Comparison of ENCODE assay signal across 22 mouse cellular contexts in genomic region chr14:18287391-18287790, GRCm38 (mm10). TPM values are rescaled to one million over a fixed set of nuclear protein-coding genes. Genes with fewer than 3 reads are reported as not detected.
DNase-seq lines count a peak whose midpoint lies in the region; ATAC-seq and TF ChIP-seq lines count a peak whose summit lies in the region.
"Had no signal": no experiment of that assay in that cellular context is flagged by ENCODE, and none has a peak within 500 bp of the region (broad histone marks: within the 10 kb centered on the region; RNA-seq: fewer than 3 reads in every experiment).

No protein-coding gene starts in this region.

- no peak for TF ChIP-seq POLR2A in heart, adult 2 months (IDR thresholded peaks at IDR 0.05; ENCODE audit: insufficient read depth, low read depth, low read length)
- TF ChIP-seq POLR2A in kidney, adult 2 months (IDR thresholded peaks at IDR 0.05; ENCODE audit: low read depth, low read length), result no peak

- ATAC-seq in heart, embryonic 11.5 days (replicated peaks; ENCODE audit: insufficient number of reproducible peaks, low FRiP score, low TSS enrichment), result no peak
- no peak for ATAC-seq in kidney, embryonic 14.5 days (ENCODE audit: low FRiP score, low TSS enrichment)

- peaks cover 17% of the 10 kb centered on the region for H3K36me3 ChIP-seq in heart, adult 2 months (ENCODE audit: control insufficient read depth, insufficient read depth, low read length)
- H3K36me3 ChIP-seq in heart, embryonic 11.5 days (ENCODE audit: control insufficient read depth, insufficient read depth, low read length), result no peaks in the 10 kb centered on the region
- H3K36me3 ChIP-seq in kidney, adult 2 months (ENCODE audit: control insufficient read depth, insufficient read depth, low read length), result peaks cover 3% of the 10 kb centered on the region; the same call in 1 of the 2 replicates
- H3K36me3 ChIP-seq in kidney, embryonic 14.5 days (ENCODE audit: control insufficient read depth, insufficient read depth, low read length), result peaks cover 2% of the 10 kb centered on the region; the same call in 1 of the 2 replicates
- H3K36me3 ChIP-seq: liver, embryonic 13.5 days had no signal

- WGBS in heart, adult 2 months, result 35% methylated on average over 2 of the region's 2 CpGs
- 61% methylated on average over 2 of the region's 2 CpGs for WGBS in heart, embryonic 11.5 days (ENCODE audit: insufficient replicate concordance)
- 35% methylated on average over 2 of the region's 2 CpGs for WGBS in kidney, adult 2 months
- WGBS in kidney, embryonic 14.5 days, result 79% methylated on average over 2 of the region's 2 CpGs

- H3K27me3 ChIP-seq in heart, adult 2 months (ENCODE audit: control insufficient read depth, insufficient read depth, low read length), result no peaks in the 10 kb centered on the region
- H3K27me3 ChIP-seq in heart, embryonic 11.5 days (ENCODE audit: control insufficient read depth, insufficient read depth, low read length), result no peaks in the 10 kb centered on the region
- H3K27me3 ChIP-seq in kidney, adult 2 months (replicated peaks; ENCODE audit: control insufficient read depth, insufficient read depth, low read length), result no peaks in the 10 kb centered on the region
- no peaks in the 10 kb centered on the region for H3K27me3 ChIP-seq in kidney, embryonic 14.5 days (ENCODE audit: control insufficient read depth, insufficient read depth, low read length)
- H3K27me3 ChIP-seq: embryonic facial prominence, embryonic 13.5 days; forebrain, embryonic 12.5 days; heart, embryonic 12.5 days; hindbrain, embryonic 12.5 days; liver, embryonic 13.5 days had no signal

- no peak overlapping the region for H3K9ac ChIP-seq in heart, adult 2 months (ENCODE audit: low read depth, low read length)
- H3K9ac ChIP-seq in heart, embryonic 11.5 days (ENCODE audit: low read depth, low read length), result no peak overlapping the region
- H3K9ac ChIP-seq in kidney, embryonic 14.5 days (ENCODE audit: low read depth, low read length), result no peak overlapping the region
- H3K9ac ChIP-seq: embryonic facial prominence, embryonic 13.5 days; forebrain, embryonic 12.5 days; heart, embryonic 12.5 days; hindbrain, embryonic 12.5 days; liver, embryonic 13.5 days; lung, embryonic 14.5 days had no signal

- peak overlapping the region; percentile 44 for H3K27ac ChIP-seq in heart, adult 2 months
- no peak overlapping the region for H3K27ac ChIP-seq in heart, embryonic 11.5 days (ENCODE audit: low read depth, low read length)
- no peak overlapping the region for H3K27ac ChIP-seq in kidney, adult 2 months (ENCODE audit: insufficient read depth, low read depth, low read length)
- no peak overlapping the region for H3K27ac ChIP-seq in kidney, embryonic 14.5 days (ENCODE audit: low read depth, low read length)
- H3K27ac ChIP-seq: embryonic facial prominence, embryonic 13.5 days; forebrain, embryonic 12.5 days; hindbrain, embryonic 12.5 days; liver, embryonic 13.5 days had no signal

- no peak for DNase-seq in heart, adult 2 months
- DNase-seq in kidney, adult 2 months, result peak; percentile 19
- DNase-seq in A20 (ENCODE audit: low read depth, low spot score) (peak; percentile 48), adipocyte (ENCODE audit: low spot score) (peak; percentile 40)
- DNase-seq in cerebellum, adult 9-11 months, result no peak
- DNase-seq: cerebellum, adult 18-20 months; cerebellum, postnatal 36 days; embryo, embryonic 11 days; kidney, adult 8-10 months; kidney, postnatal 36 days; layer of hippocampus, postnatal 36 days; liver, embryonic 13.5 days; lung, embryonic 14.5 days; thymus, postnatal 36 days had no signal

- no peak for TF ChIP-seq EP300 in heart, adult 2 months (IDR thresholded peaks at IDR 0.05; ENCODE audit: insufficient read depth, low read depth, low read length)

- no peak overlapping the region for H3K4me2 ChIP-seq in heart, embryonic 11.5 days
- no peak overlapping the region for H3K4me2 ChIP-seq in kidney, embryonic 14.5 days (replicated peaks; ENCODE audit: low read depth, low read length)
- H3K4me2 ChIP-seq: embryonic facial prominence, embryonic 13.5 days; forebrain, embryonic 12.5 days; heart, embryonic 12.5 days; hindbrain, embryonic 12.5 days; liver, embryonic 13.5 days; lung, embryonic 14.5 days; midbrain, embryonic 11.5 days had no signal

- H3K4me1 ChIP-seq in heart, adult 2 months (ENCODE audit: control insufficient read depth, insufficient read depth, low read length), result peaks cover 12% of the 10 kb centered on the region
- H3K4me1 ChIP-seq in heart, embryonic 11.5 days (ENCODE audit: control insufficient read depth, insufficient read depth, low read length), result no peaks in the 10 kb centered on the region
- H3K4me1 ChIP-seq in kidney, adult 2 months (ENCODE audit: control insufficient read depth, insufficient read depth, low read length), result peaks cover 9% of the 10 kb centered on the region
- no peaks in the 10 kb centered on the region for H3K4me1 ChIP-seq in kidney, embryonic 14.5 days (ENCODE audit: control insufficient read depth, insufficient read depth, low read length)
- H3K4me1 ChIP-seq: embryonic facial prominence, embryonic 13.5 days; forebrain, embryonic 12.5 days; hindbrain, embryonic 12.5 days; liver, embryonic 13.5 days had no signal

- no peaks in the 10 kb centered on the region for H3K9me3 ChIP-seq in heart, embryonic 11.5 days (replicated peaks; ENCODE audit: control insufficient read depth, low read length)
- no peaks in the 10 kb centered on the region for H3K9me3 ChIP-seq in kidney, embryonic 14.5 days (ENCODE audit: control insufficient read depth, low read length)
- H3K9me3 ChIP-seq: embryonic facial prominence, embryonic 13.5 days; forebrain, embryonic 12.5 days; heart, embryonic 12.5 days; hindbrain, embryonic 12.5 days; liver, embryonic 13.5 days had no signal

- TF ChIP-seq CTCF in heart, adult 2 months (IDR thresholded peaks at IDR 0.05), result 0 out of 2 replicates have a peak, but pooled peaks have one; percentile 4
- no peak for TF ChIP-seq CTCF in kidney, adult 2 months (conservative IDR thresholded peaks at IDR 0.05; ENCODE audit: insufficient read depth, insufficient read length, low read depth, low read length)

- intact Hi-C loops in heart, adult 2 months (cut with DNase I), result no loop called here

- no peaks in the 10 kb centered on the region; the same call in 1 of the 2 replicates for H3K79me2 ChIP-seq in heart, adult 2 months (replicated peaks; ENCODE audit: control insufficient read depth, insufficient read depth, low read length)

- H3K4me3 ChIP-seq in heart, adult 2 months, result no peak overlapping the region
- no peak overlapping the region for H3K4me3 ChIP-seq in heart, embryonic 11.5 days (ENCODE audit: low read depth, low read length)
- no peak overlapping the region for H3K4me3 ChIP-seq in kidney, adult 2 months (ENCODE audit: insufficient read depth, low read depth, low read length)
- no peak overlapping the region for H3K4me3 ChIP-seq in kidney, embryonic 14.5 days (ENCODE audit: low read length)
- H3K4me3 ChIP-seq: embryonic facial prominence, embryonic 13.5 days; erythroblast, embryonic 14.5 days; forebrain, embryonic 12.5 days; heart, embryonic 12.5 days; hindbrain, embryonic 12.5 days; liver, embryonic 13.5 days had no signal

RNA-seq across cellular contexts. Expression of gene Rpl15, which starts 16.2 kb away (rescaled TPM):
- total RNA-seq in heart, adult 2 months (2021), result 100 to 1,000 TPM; 499 to 586 TPM
- 160 and 269 TPM in 2 replicates for polyA plus RNA-seq in heart, adult 2 months (2012; rRNA removed)
- 300 and 344 TPM in 2 replicates for polyA plus RNA-seq in heart, embryonic 11.5 days (2014; fragmentation: Nextera tagmentation; extraction: Ambion mirVana)
- 257 and 357 TPM in 2 replicates for polyA plus RNA-seq in kidney, adult 2 months (2012; rRNA removed)
- polyA plus RNA-seq in kidney, embryonic 14.5 days (2014; fragmentation: Nextera tagmentation; extraction: Ambion mirVana), result 551 and 698 TPM in 2 replicates

RNA-seq across cellular contexts. Expression of gene Nkiras1, which starts 16.5 kb away (rescaled TPM):
- 10 to 100 TPM; 31.5 to 35.9 TPM for total RNA-seq in heart, adult 2 months (2021)
- polyA plus RNA-seq in heart, adult 2 months (2012; rRNA removed), result 12.7 and 18.8 TPM in 2 replicates
- polyA plus RNA-seq in heart, embryonic 11.5 days (2014; fragmentation: Nextera tagmentation; extraction: Ambion mirVana), result 15.3 and 19.3 TPM in 2 replicates
- 9.4 and 13.1 TPM in 2 replicates for polyA plus RNA-seq in kidney, adult 2 months (2012; rRNA removed)
- 12.8 and 14.4 TPM in 2 replicates for polyA plus RNA-seq in kidney, embryonic 14.5 days (2014; fragmentation: Nextera tagmentation; extraction: Ambion mirVana)

RNA-seq across cellular contexts. Expression of gene Ube2e1, which starts 44.3 kb away (rescaled TPM):
- 10 to 100 TPM; 36.8 to 42.5 TPM for total RNA-seq in heart, adult 2 months (2021)
- polyA plus RNA-seq in heart, adult 2 months (2012; rRNA removed), result 21.9 and 46.1 TPM in 2 replicates
- 20.3 and 27.5 TPM in 2 replicates for polyA plus RNA-seq in heart, embryonic 11.5 days (2014; fragmentation: Nextera tagmentation; extraction: Ambion mirVana)
- polyA plus RNA-seq in kidney, adult 2 months (2012; rRNA removed), result 38.1 and 51.8 TPM in 2 replicates
- 48.9 and 120 TPM in 2 replicates for polyA plus RNA-seq in kidney, embryonic 14.5 days (2014; fragmentation: Nextera tagmentation; extraction: Ambion mirVana)

RNA-seq across cellular contexts. Expression of gene Nr1d2, which starts 48.5 kb away (rescaled TPM):
- total RNA-seq in heart, adult 2 months (2021), result 100 to 1,000 TPM in 1 of 2 experiments, 10 to 100 TPM in 1; 32.3 to 104 TPM
- 17.3 and 27.4 TPM in 2 replicates for polyA plus RNA-seq in heart, adult 2 months (2012; rRNA removed)
- polyA plus RNA-seq in heart, embryonic 11.5 days (2014; fragmentation: Nextera tagmentation; extraction: Ambion mirVana), result 10.5 and 12.5 TPM in 2 replicates
- polyA plus RNA-seq in kidney, adult 2 months (2012; rRNA removed), result 17.0 and 26.7 TPM in 2 replicates
- 5.7 and 11.8 TPM in 2 replicates for polyA plus RNA-seq in kidney, embryonic 14.5 days (2014; fragmentation: Nextera tagmentation; extraction: Ambion mirVana)
- polyA plus RNA-seq: erythroblast, embryonic 14.5 days had no signal

Comparison
In these comparisons a context has a peak if more than half of its experiments do, and no peak if none do; other contexts are left out.
1. DNase-seq: peak in kidney, adult 2 months (single experiment), A20 (single experiment) and adipocyte (single experiment); none in heart, adult 2 months (0 of 2) and cerebellum, adult 9-11 months (single experiment).